Mouse (Mus musculus) liver, embryonic 14.5 days (tissue): ENCODE measurements around the gene Dtx1.

Experiments used
- CTCF ChIP-seq: IDR thresholded peaks from 2 replicates; pipeline ENCODE4 v1.5.1; 2016; ENCODE audit warnings: antibody characterized with exemption, low read depth, control low read depth
- EP300 ChIP-seq: IDR thresholded peaks from 2 replicates; pipeline ENCODE4 v1.6.1; 2016; ENCODE audit warnings: antibody characterized with exemption, low read depth

- TF ChIP-seq CTCF, result no peak
- TF ChIP-seq EP300, result no peak
Observed at GRCm38 (mm10) chr5:120704421-120704820, 7.3 kb downstream of the Dtx1 start.
